ENCODE assay signal across 45 mouse cellular contexts in the genomic region with DNA sequence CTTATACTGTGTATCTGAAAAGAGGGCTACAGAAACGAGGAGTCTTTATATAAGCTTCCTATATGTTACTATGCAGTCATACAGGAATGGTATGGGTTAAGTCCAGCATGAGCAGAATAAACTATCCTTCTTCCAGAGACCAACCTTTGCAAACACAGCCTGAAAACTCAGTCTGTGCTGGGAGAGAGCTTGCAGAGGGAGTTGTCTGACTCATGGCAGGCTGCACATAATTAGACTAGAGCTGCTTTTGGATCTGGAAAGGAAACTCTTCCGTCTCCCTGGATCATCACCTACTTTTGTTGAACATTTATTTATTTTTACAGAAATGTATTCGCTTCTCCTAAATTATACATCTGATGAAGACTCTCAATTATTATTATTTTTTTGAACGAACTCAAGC. TPM values are rescaled to one million over a fixed set of nuclear protein-coding genes. Genes with fewer than 3 reads are reported as not detected.
A peak's percentile ranks its signal among the peaks of the same experiment; 100 is the strongest.
DNase-seq lines count a peak whose midpoint lies in the region; ATAC-seq and TF ChIP-seq lines count a peak whose summit lies in the region.
"Had no signal": no experiment of that assay in that cellular context is flagged by ENCODE, and none has a peak within 500 bp of the region (broad histone marks: within the 10 kb centered on the region; RNA-seq: fewer than 3 reads in every experiment).

No protein-coding gene starts in this region.

- H3K36me3 ChIP-seq in lung, embryonic 14.5 days (ENCODE audit: insufficient read depth), result no peaks in the 10 kb centered on the region
- H3K36me3 ChIP-seq: embryonic facial prominence, embryonic 13.5 days; forebrain, embryonic 10.5 days; forebrain, embryonic 15.5 days; heart, embryonic 13.5 days; hindbrain, embryonic 10.5 days; hindbrain, embryonic 15.5 days; kidney, embryonic 15.5 days; limb, embryonic 10.5 days; limb, embryonic 15.5 days; liver, embryonic 13.5 days; midbrain, embryonic 10.5 days; midbrain, embryonic 15.5 days; neural tube, embryonic 15.5 days had no signal

- no peak overlapping the region for H3K9ac ChIP-seq in lung, embryonic 14.5 days
- H3K9ac ChIP-seq: embryonic facial prominence, embryonic 13.5 days; forebrain, embryonic 15.5 days; heart, embryonic 13.5 days; hindbrain, embryonic 15.5 days; kidney, embryonic 15.5 days; limb, embryonic 15.5 days; liver, embryonic 13.5 days; midbrain, embryonic 15.5 days; neural tube, embryonic 15.5 days had no signal

- peak; percentile 96 for ATAC-seq in frontal cortex, adult (ENCODE audit: low TSS enrichment)
- no peak for ATAC-seq in lung, embryonic 14.5 days (ENCODE audit: insufficient read depth)
- ATAC-seq: activated CD4-positive, CD25-positive, alpha-beta regulatory T cell, adult 4 months; forebrain, embryonic 15.5 days; inflammation-experienced regulatory T-cells, adult 6 months; midbrain, embryonic 15.5 days had no signal

- no peak for TF ChIP-seq CTCF in lung, embryonic 14.5 days (IDR thresholded peaks at IDR 0.05; ENCODE audit: low read depth)

- no peak for DNase-seq in frontal cortex, postnatal 10 days (ENCODE audit: low spot score in 2 of 2)
- peak; percentile 26 for DNase-seq in lung, embryonic 14.5 days
- no peak for DNase-seq in lung, adult 18-20 months
- peak; percentile 49 to 61 for DNase-seq in left cerebral cortex, postnatal 14 days (ENCODE audit: low spot score in 2 of 2)
- peak; percentile 67 for DNase-seq in telencephalon, adult 2 months (ENCODE audit: low read depth, low spot score)
- DNase-seq in heart, postnatal 14 days, result no peak
- no peak for DNase-seq in kidney, postnatal 25 days
- DNase-seq: adrenal gland, adult 2 months; cerebellum, adult 11 months; cerebellum, adult 9-10 months; cerebellum, postnatal 36 days; embryo, embryonic 11 days; gastrocnemius, postnatal 10 days; heart, postnatal 10 days; kidney, adult 11 months; kidney, postnatal 4 days; liver, embryonic 13.5 days; lung, adult 2 months; lung, postnatal 14 days; retina, postnatal 1 day; spleen, adult 18-20 months; thymus, adult 18-20 months; thymus, postnatal 36 days had no signal

- no peaks in the 10 kb centered on the region for H3K4me1 ChIP-seq in lung, embryonic 14.5 days (ENCODE audit: insufficient read depth)
- H3K4me1 ChIP-seq: embryonic facial prominence, embryonic 13.5 days; forebrain, embryonic 10.5 days; forebrain, embryonic 15.5 days; heart, embryonic 13.5 days; hindbrain, embryonic 10.5 days; hindbrain, embryonic 15.5 days; kidney, embryonic 15.5 days; limb, embryonic 10.5 days; limb, embryonic 15.5 days; liver, embryonic 13.5 days; midbrain, embryonic 10.5 days; midbrain, embryonic 15.5 days; neural tube, embryonic 15.5 days had no signal

- H3K9me3 ChIP-seq in lung, embryonic 14.5 days (ENCODE audit: low read depth, low read length), result no peaks in the 10 kb centered on the region
- H3K9me3 ChIP-seq: embryonic facial prominence, embryonic 13.5 days; forebrain, embryonic 10.5 days; forebrain, embryonic 15.5 days; heart, embryonic 13.5 days; hindbrain, embryonic 10.5 days; hindbrain, embryonic 15.5 days; kidney, embryonic 15.5 days; limb, embryonic 10.5 days; limb, embryonic 15.5 days; liver, embryonic 13.5 days; midbrain, embryonic 10.5 days; midbrain, embryonic 15.5 days; neural tube, embryonic 15.5 days had no signal

- WGBS in lung, embryonic 14.5 days, result 41% methylated on average over 4 of the region's 4 CpGs

- no peak overlapping the region for H3K4me3 ChIP-seq in lung, embryonic 14.5 days (ENCODE audit: low read depth, low read length)
- H3K4me3 ChIP-seq: embryonic facial prominence, embryonic 13.5 days; forebrain, embryonic 10.5 days; forebrain, embryonic 15.5 days; heart, embryonic 13.5 days; hindbrain, embryonic 10.5 days; hindbrain, embryonic 15.5 days; kidney, embryonic 15.5 days; limb, embryonic 10.5 days; limb, embryonic 15.5 days; liver, embryonic 13.5 days; midbrain, embryonic 10.5 days; midbrain, embryonic 15.5 days; neural tube, embryonic 15.5 days had no signal

- no peak overlapping the region for H3K4me2 ChIP-seq in lung, embryonic 14.5 days
- H3K4me2 ChIP-seq: embryonic facial prominence, embryonic 13.5 days; forebrain, embryonic 15.5 days; heart, embryonic 13.5 days; hindbrain, embryonic 15.5 days; kidney, embryonic 15.5 days; limb, embryonic 15.5 days; liver, embryonic 13.5 days; midbrain, embryonic 15.5 days; neural tube, embryonic 15.5 days had no signal

- intact Hi-C loops in left cerebral cortex, postnatal 14 days (cut with DNase I), result no loop called here
- intact Hi-C loops in heart, postnatal 14 days (cut with DNase I), result no loop called here

- no peak overlapping the region for H3K27ac ChIP-seq in lung, embryonic 14.5 days (ENCODE audit: low read depth)
- H3K27ac ChIP-seq: embryonic facial prominence, embryonic 13.5 days; forebrain, embryonic 10.5 days; forebrain, embryonic 15.5 days; heart, embryonic 13.5 days; hindbrain, embryonic 10.5 days; hindbrain, embryonic 15.5 days; kidney, embryonic 15.5 days; limb, embryonic 10.5 days; limb, embryonic 15.5 days; liver, embryonic 13.5 days; midbrain, embryonic 10.5 days; midbrain, embryonic 15.5 days; neural tube, embryonic 15.5 days had no signal

- no peaks in the 10 kb centered on the region for H3K27me3 ChIP-seq in lung, embryonic 14.5 days (ENCODE audit: insufficient read depth, low read length)
- H3K27me3 ChIP-seq: CH12.LX; embryonic facial prominence, embryonic 13.5 days; forebrain, embryonic 15.5 days; heart, embryonic 13.5 days; hindbrain, embryonic 15.5 days; kidney, embryonic 15.5 days; limb, embryonic 15.5 days; liver, embryonic 13.5 days; midbrain, embryonic 15.5 days; neural tube, embryonic 15.5 days had no signal

RNA-seq across cellular contexts. Expression of a gene that starts 26.8 kb away (rescaled TPM):
- polyA plus RNA-seq in lung, embryonic 14.5 days (2014; fragmentation: Nextera tagmentation; extraction: Ambion mirVana), result not detected in 2 replicates
- total RNA-seq in left cerebral cortex, postnatal 14 days (2021), result under 1 TPM; 0.20 to 0.23 TPM
- total RNA-seq in heart, postnatal 14 days (2021), result not detected
- total RNA-seq: adrenal gland, adult 2 months; CH12.LX; ES-E14; gastrocnemius, postnatal 10 days; heart, adult 8-10 months; heart, postnatal 10 days; layer of hippocampus, postnatal 36 days had no signal
- polyA plus RNA-seq: activated CD4-positive, CD25-positive, alpha-beta regulatory T cell, adult 4 months; adrenal gland, adult 2 months; C2C12; embryonic facial prominence, embryonic 13.5 days; forebrain, embryonic 10.5 days; forebrain, embryonic 15.5 days; gonadal fat pad, adult 2 months; heart, embryonic 13.5 days; hindbrain, embryonic 10.5 days; hindbrain, embryonic 15.5 days; inflammation-experienced regulatory T-cells, adult 6 months; kidney, embryonic 15.5 days; limb, embryonic 10.5 days; limb, embryonic 15.5 days; liver, embryonic 13.5 days; lung, adult 2 months; midbrain, embryonic 10.5 days; midbrain, embryonic 15.5 days; neural tube, embryonic 15.5 days; stomach, embryonic 16.5 days had no signal

Comparison
In these comparisons a context has a peak if more than half of its experiments do, and no peak if none do; other contexts are left out.
1. DNase-seq: peak in lung, embryonic 14.5 days (single experiment), left cerebral cortex, postnatal 14 days (2 of 2) and telencephalon, adult 2 months (single experiment); none in frontal cortex, postnatal 10 days (0 of 2), lung, adult 18-20 months (0 of 2), heart, postnatal 14 days (0 of 2) and kidney, postnatal 25 days (0 of 2).